Mouse (Mus musculus): ENCODE results near the gene Lmx1b. TPM values are rescaled to one million over a fixed set of nuclear protein-coding genes. Genes with fewer than 3 reads are reported as not detected.
A peak's percentile ranks its signal among the peaks of the same experiment; 100 is the strongest.

Gene Lmx1b
- 6.3 and 6.7 TPM in 2 replicates for polyA plus RNA-seq (2015; fragmentation: Nextera tagmentation; extraction: Ambion mirVana)

- peak within 1 kb of the TSS; percentile 86 for H3K9ac ChIP-seq
- H3K9me3 ChIP-seq: no peaks in the 10 kb centered on the region
- H3K4me1 ChIP-seq (replicated peaks): peaks cover 26% of the 10 kb centered on the region
- ATAC-seq (ENCODE audit: low FRiP score): no peak
- peak within 1 kb of the TSS; percentile 90 for H3K27ac ChIP-seq
- H3K4me2 ChIP-seq: peak within 1 kb of the TSS; percentile 55
- H3K27me3 ChIP-seq: peaks cover 96% of the 10 kb centered on the region
- H3K4me3 ChIP-seq: peak within 1 kb of the TSS; percentile 48
- 1% methylated on average over 53 of the region's 53 CpGs for WGBS
- H3K36me3 ChIP-seq: no peaks in the 10 kb centered on the region
Measured at GRCm38 (mm10) chr2:33640171-33640721, at the start of gene Lmx1b. TSS of gene Lmx1b (minus strand) at chr2:33640511.

- Histone ChIP-seq H3K9ac (peak overlapping the region; percentile 26; the same call in 1 of the 2 replicates), H3K9me3 (0 out of 2 replicates have a peak, but pooled peaks cover 3% of the 10 kb centered on the region), H3K27me3 (peaks cover 11% of the 10 kb centered on the region; the same call in 1 of the 2 replicates), H3K27ac (peak overlapping the region; percentile 30), H3K4me3 (no peak overlapping the region), H3K4me1 (replicated peaks) (peaks cover 18% of the 10 kb centered on the region), H3K36me3 (no peaks in the 10 kb centered on the region), H3K4me2 (no peak overlapping the region)
- ATAC-seq (ENCODE audit: low FRiP score): 0 out of 2 replicates have a peak, but pooled peaks have one; percentile 28
- WGBS: 36% methylated on average over 9 of the region's 9 CpGs
Measured at GRCm38 (mm10) chr2:33689880-33690462, 49.7 kb upstream of the Lmx1b start.

- H3K36me3 ChIP-seq: no peaks in the 10 kb centered on the region
- H3K9me3 ChIP-seq: 0 out of 2 replicates have a peak, but pooled peaks cover 3% of the 10 kb centered on the region
- peak overlapping the region; percentile 30 for H3K27ac ChIP-seq
- ATAC-seq (ENCODE audit: low FRiP score): peak; percentile 36; the same call in 1 of the 2 replicates
- H3K4me2 ChIP-seq: no peak overlapping the region
- WGBS: 34% methylated on average over 23 of the region's 23 CpGs
- H3K27me3 ChIP-seq: peaks cover 14% of the 10 kb centered on the region; the same call in 1 of the 2 replicates
- no peak overlapping the region for H3K4me3 ChIP-seq
- H3K9ac ChIP-seq: peak overlapping the region; percentile 26
- peaks cover 21% of the 10 kb centered on the region for H3K4me1 ChIP-seq (replicated peaks)
Measured at GRCm38 (mm10) chr2:33689155-33689879, 49.0 kb upstream of the Lmx1b start.

GRCm38 (mm10) chr2:33683594-33683993 lies 43.3 kb upstream of the Lmx1b start:
- Histone ChIP-seq H3K9me3 (0 out of 2 replicates have a peak, but pooled peaks cover 3% of the 10 kb centered on the region), H3K4me3 (no peak overlapping the region), H3K36me3 (no peaks in the 10 kb centered on the region), H3K9ac (0 out of 2 replicates have a peak overlapping the region, but pooled peaks have one; percentile 13), H3K4me2 (no peak overlapping the region), H3K4me1 (replicated peaks) (peaks cover 20% of the 10 kb centered on the region), H3K27ac (no peak overlapping the region), H3K27me3 (peaks cover 18% of the 10 kb centered on the region; the same call in 1 of the 2 replicates)
- no peak for ATAC-seq (ENCODE audit: low FRiP score)
- 63% methylated on average over 4 of the region's 4 CpGs for WGBS

- 0 out of 2 replicates have a peak, but pooled peaks cover 3% of the 10 kb centered on the region for H3K9me3 ChIP-seq
- H3K27ac ChIP-seq: no peak overlapping the region
- H3K4me2 ChIP-seq: no peak overlapping the region
- ATAC-seq (ENCODE audit: low FRiP score): no peak
- 0 out of 2 replicates have a peak overlapping the region, but pooled peaks have one; percentile 13 for H3K9ac ChIP-seq
- H3K36me3 ChIP-seq: no peaks in the 10 kb centered on the region
- peaks cover 16% of the 10 kb centered on the region for H3K4me1 ChIP-seq (replicated peaks)
- H3K27me3 ChIP-seq: peaks cover 17% of the 10 kb centered on the region; the same call in 1 of the 2 replicates
- 44% methylated on average over 6 of the region's 6 CpGs for WGBS
- no peak overlapping the region for H3K4me3 ChIP-seq
Measured at GRCm38 (mm10) chr2:33683095-33683494, 42.8 kb upstream of the Lmx1b start.

GRCm38 (mm10) chr2:33682219-33682618 lies 41.9 kb upstream of the Lmx1b start:
- 0 out of 2 replicates have a peak, but pooled peaks cover 1% of the 10 kb centered on the region for H3K9me3 ChIP-seq
- H3K27ac ChIP-seq: no peak overlapping the region
- H3K9ac ChIP-seq: no peak overlapping the region
- no peak for ATAC-seq (ENCODE audit: low FRiP score)
- H3K36me3 ChIP-seq: no peaks in the 10 kb centered on the region
- peaks cover 21% of the 10 kb centered on the region for H3K4me1 ChIP-seq (replicated peaks)
- 10% methylated on average over 4 of the region's 4 CpGs for WGBS
- peaks cover 17% of the 10 kb centered on the region; the same call in 1 of the 2 replicates for H3K27me3 ChIP-seq
- H3K4me3 ChIP-seq: no peak overlapping the region
- no peak overlapping the region for H3K4me2 ChIP-seq

GRCm38 (mm10) chr2:33678950-33679654 lies 38.8 kb upstream of the Lmx1b start:
- peaks cover 22% of the 10 kb centered on the region; the same call in 1 of the 2 replicates for H3K27me3 ChIP-seq
- H3K9me3 ChIP-seq: no peaks in the 10 kb centered on the region
- no peak overlapping the region for H3K4me2 ChIP-seq
- H3K36me3 ChIP-seq: no peaks in the 10 kb centered on the region
- peaks cover 17% of the 10 kb centered on the region for H3K4me1 ChIP-seq (replicated peaks)
- H3K4me3 ChIP-seq: no peak overlapping the region
- no peak overlapping the region for H3K27ac ChIP-seq
- ATAC-seq (ENCODE audit: low FRiP score): no peak
- no peak overlapping the region for H3K9ac ChIP-seq
- WGBS: 73% methylated on average over 12 of the region's 12 CpGs

GRCm38 (mm10) chr2:33672701-33673472 lies 32.6 kb upstream of the Lmx1b start:
- H3K27me3 ChIP-seq: 0 out of 2 replicates have a peak, but pooled peaks cover 9% of the 10 kb centered on the region
- WGBS: 81% methylated on average over 10 of the region's 10 CpGs

GRCm38 (mm10) chr2:33668741-33669140 lies 28.4 kb upstream of the Lmx1b start:
- H3K27me3 ChIP-seq: 0 out of 2 replicates have a peak, but pooled peaks cover 11% of the 10 kb centered on the region
- no peaks in the 10 kb centered on the region for H3K36me3 ChIP-seq
- no peak overlapping the region for H3K4me3 ChIP-seq
- no peak overlapping the region for H3K27ac ChIP-seq
- no peak overlapping the region for H3K9ac ChIP-seq
- 88% methylated on average over 6 of the region's 6 CpGs for WGBS
- H3K4me1 ChIP-seq (replicated peaks): peaks cover 21% of the 10 kb centered on the region
- no peak for ATAC-seq (ENCODE audit: low FRiP score)
- no peak overlapping the region for H3K4me2 ChIP-seq
- H3K9me3 ChIP-seq: no peaks in the 10 kb centered on the region

More at GRCm38 (mm10) chr2:33672701-33673472, 32.6 kb upstream of the Lmx1b start:
- peaks cover 5% of the 10 kb centered on the region; the same call in 1 of the 2 replicates for H3K4me1 ChIP-seq (replicated peaks)
- no peak overlapping the region for H3K27ac ChIP-seq
- no peak overlapping the region for H3K4me2 ChIP-seq
- no peaks in the 10 kb centered on the region for H3K9me3 ChIP-seq
- H3K9ac ChIP-seq: no peak overlapping the region
- H3K4me3 ChIP-seq: no peak overlapping the region
- H3K36me3 ChIP-seq: no peaks in the 10 kb centered on the region
- ATAC-seq (ENCODE audit: low FRiP score): no peak

GRCm38 (mm10) chr2:33666388-33666945 lies 26.2 kb upstream of the Lmx1b start:
- no peak overlapping the region for H3K4me2 ChIP-seq
- WGBS: 41% methylated on average over 11 of the region's 11 CpGs
- H3K9ac ChIP-seq: no peak overlapping the region
- ATAC-seq (ENCODE audit: low FRiP score): no peak
- peaks cover 21% of the 10 kb centered on the region for H3K4me1 ChIP-seq (replicated peaks)
- H3K36me3 ChIP-seq: no peaks in the 10 kb centered on the region
- 0 out of 2 replicates have a peak, but pooled peaks cover 11% of the 10 kb centered on the region for H3K27me3 ChIP-seq
- no peaks in the 10 kb centered on the region for H3K9me3 ChIP-seq
- H3K27ac ChIP-seq: peak overlapping the region; percentile 5; the same call in 1 of the 2 replicates
- H3K4me3 ChIP-seq: no peak overlapping the region
